Mouse (Mus musculus): ENCODE measurements around the gene Dock1.

The Dock1 gene

GRCm38 (mm10) chr7:134823891-134824290 is 153.4 kb downstream of the Dock1 start:
- CTCF ChIA-PET, result no interaction called here

DNA sequence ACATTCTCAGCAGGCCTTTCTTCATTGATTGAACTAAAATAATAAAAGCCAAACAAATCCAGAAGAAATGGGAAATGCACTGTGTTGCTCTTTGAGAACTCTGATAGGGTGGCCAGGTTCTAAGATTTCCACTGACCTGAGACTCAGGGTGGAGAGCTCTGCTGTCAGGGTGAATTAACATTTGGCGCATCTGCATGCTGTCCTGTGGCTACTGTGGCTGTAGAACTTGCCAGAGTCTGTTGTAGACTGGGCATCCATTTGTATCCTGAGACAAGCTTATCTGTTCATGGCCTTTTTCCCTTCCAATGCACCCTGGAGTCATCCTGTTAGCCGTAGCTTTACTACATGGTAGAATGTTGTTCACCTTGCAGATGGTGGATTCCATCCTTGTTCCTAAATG is 169.6 kb downstream of the Dock1 start:
- CTCF ChIA-PET, result no interaction called here

GRCm38 (mm10) chr7:134842751-134843150 is 172.3 kb downstream of the Dock1 start:
- CTCF ChIA-PET, result no interaction called here

DNA sequence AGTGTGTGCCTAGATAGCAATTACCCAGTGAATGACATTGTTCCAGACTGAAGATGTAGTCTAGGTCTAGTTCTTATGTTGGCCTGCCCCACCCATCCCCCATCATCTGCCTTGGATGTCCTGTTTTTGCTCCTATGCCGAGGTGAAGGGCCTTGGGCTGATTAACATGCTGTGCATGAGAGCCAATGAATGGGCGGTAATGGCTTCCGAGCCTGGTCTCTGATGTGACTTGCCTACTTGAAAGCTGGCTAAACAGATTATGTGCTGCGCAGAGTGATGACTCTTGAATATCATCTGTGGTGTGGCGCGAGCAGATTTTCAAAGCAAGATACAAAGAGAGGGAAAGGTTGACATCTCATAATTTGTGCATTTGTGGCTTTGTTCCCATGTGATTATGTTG is 191.5 kb downstream of the Dock1 start:
- CTCF ChIA-PET, result no interaction called here

GRCm38 (mm10) chr7:134864175-134864574 is 193.7 kb downstream of the Dock1 start:
- CTCF ChIA-PET, result no interaction called here

DNA sequence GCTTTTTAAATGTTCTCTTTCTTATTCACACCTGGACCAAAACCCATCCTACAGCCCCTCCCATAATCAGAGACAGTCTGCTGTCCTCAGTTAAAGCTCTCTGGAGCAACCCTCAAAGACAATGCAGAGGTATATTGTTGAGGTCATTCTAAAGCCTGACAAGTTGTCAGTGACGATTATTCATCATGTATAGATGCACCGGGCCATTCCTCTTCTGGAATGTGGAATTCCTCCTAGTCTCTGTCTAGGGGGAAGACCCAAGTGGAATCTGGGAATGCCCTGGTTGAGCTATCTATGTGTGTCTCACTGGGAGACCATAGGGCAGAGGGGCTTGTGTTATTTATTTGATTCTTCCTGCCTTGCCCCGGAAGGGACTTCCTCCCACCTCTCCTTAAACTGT is 202.1 kb downstream of the Dock1 start:
- CTCF ChIA-PET, result no interaction called here

GRCm38 (mm10) chr7:134872981-134873380 is 202.5 kb downstream of the Dock1 start:
- CTCF ChIA-PET, result no interaction called here

GRCm38 (mm10) chr7:134878985-134879384 is 208.5 kb downstream of the Dock1 start:
- CTCF ChIA-PET, result no interaction called here

- CTCF ChIA-PET, result no interaction called here
Observed at GRCm38 (mm10) chr7:134880431-134880830, 210.0 kb downstream of the Dock1 start.

DNA sequence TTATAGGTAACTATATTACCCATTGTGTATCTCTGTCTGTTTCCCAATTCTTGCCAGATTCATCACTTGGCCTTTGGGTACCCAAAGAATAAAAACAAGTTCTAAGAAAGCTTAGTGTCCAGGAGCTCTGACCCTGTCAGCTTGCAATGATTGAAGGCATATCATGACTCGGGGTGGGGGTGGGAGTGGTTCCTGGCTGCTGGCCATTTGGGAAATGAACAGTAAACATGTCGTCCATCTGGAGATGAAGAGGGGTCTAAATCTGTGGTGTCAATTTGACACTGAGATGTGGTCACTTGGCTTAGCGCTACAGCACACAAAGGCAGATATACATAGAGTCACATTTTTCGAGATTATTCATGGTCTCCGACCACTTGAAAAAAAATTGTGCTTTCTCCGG is 213.1 kb downstream of the Dock1 start:
- CTCF ChIA-PET, result no interaction called here

DNA sequence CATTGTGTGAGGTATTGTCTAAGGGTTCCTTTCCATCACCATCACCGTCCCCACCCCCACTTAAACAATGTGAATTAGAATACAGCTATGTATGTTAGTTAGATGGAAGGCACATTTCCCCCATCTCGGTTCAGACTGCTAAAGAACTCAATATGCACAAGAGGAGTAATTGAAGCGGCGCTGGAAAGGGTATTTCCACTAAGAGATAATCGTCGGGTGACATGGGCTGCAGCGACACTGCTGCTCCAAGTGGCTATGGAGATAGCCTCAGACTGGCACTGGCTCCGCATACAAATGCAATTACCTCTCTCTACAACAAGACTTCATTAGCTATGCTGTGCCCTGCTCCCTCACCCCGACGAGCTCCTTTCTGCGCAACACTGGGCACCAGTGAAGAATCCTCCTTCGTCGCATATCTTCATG is 222.0 kb downstream of the Dock1 start:
- CTCF ChIA-PET, result no interaction called here

GRCm38 (mm10) chr7:134892972-134893371 is 222.5 kb downstream of the Dock1 start:
- CTCF ChIA-PET, result no interaction called here

DNA sequence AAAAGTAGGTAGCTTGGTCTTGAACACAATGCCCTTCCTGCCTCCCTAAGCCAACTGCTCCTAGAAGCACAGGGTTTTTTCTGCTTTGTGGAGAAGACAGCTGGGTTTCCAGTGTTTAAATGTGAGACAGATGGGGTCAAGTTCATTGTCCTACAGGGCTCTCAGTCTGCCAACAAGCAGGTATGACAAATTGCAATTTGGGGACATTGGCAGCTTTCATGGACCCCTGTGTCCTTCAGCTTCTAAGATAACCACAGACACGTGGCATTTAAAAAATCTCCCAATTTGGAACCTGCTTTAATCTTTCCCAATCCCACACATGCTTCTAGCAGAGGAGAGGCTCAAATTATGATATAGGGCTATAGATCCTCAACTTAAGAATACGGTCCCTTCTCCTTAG is 224.2 kb downstream of the Dock1 start:
- CTCF ChIA-PET, result no interaction called here

- CTCF ChIA-PET, result no interaction called here
Observed at GRCm38 (mm10) chr7:134899462-134899861, 229.0 kb downstream of the Dock1 start.

GRCm38 (mm10) chr7:134901992-134902391 is 231.5 kb downstream of the Dock1 start:
- CTCF ChIA-PET, result no interaction called here

- CTCF ChIA-PET, result no interaction called here
Observed at GRCm38 (mm10) chr7:134931886-134932285, 261.4 kb downstream of the Dock1 start.

DNA sequence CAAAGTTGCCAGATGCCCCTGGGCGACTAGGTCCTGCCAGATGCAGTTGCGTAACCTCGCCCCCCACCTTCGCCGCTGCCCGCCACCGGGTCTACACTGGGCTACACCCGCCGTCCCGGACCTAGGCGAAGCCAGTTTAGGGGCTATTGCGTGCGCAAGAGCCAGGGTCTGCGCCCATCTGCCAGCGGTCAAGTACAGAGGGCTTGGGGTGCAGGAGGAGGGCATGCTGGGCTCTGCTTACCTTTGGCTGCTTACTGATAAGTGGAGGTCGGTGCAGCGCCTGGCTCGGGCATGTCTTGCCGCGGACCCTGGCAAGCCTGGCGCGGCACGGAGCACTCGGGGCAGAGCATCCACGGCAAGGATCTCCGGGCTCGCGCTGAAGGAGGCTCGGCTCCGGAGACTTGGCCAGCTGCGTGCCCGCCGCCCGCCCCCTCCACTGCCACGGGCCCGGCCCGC is 267.0 kb downstream of the Dock1 start:
- CTCF ChIA-PET, result no interaction called here

DNA sequence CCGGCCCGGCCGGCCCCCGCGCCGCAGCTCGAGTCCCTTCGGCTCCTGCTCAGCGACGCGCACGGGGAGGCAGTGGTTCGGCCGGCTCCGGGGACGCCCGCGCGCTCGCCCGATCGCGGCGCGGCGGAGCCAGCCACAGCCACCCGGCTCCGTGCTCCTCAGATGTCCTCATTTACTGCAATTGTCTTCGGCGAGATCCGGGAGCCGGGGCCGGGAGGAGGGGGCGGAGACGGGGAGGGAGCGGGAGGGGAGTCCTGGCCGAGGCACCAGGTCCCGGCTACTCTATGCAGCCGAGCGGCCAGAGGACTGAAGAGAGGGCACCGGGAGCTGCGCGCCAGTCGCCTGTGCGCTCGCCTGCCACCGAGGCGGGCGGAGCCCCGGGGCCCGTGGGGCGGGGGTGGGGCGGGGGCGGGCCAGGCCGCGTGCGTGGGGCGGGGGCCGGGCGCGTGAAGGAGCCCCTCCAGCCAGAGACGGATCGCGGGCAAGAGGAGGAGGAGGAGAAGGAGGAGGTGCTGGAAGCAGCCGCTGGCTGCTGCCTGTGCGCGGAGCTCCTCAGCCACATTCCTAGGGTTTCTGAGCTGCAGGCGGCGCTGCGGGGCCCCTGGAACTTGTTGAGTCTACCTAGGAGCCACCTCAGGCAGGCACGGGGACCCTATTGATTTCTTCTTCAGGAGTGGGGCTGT is 267.6 kb downstream of the Dock1 start, which contains the start of gene Fam196a:
Fam196a (minus strand) TSS at position 504 of the 683 bp plus-strand sequence.
- CTCF ChIA-PET, result no interaction called here

DNA sequence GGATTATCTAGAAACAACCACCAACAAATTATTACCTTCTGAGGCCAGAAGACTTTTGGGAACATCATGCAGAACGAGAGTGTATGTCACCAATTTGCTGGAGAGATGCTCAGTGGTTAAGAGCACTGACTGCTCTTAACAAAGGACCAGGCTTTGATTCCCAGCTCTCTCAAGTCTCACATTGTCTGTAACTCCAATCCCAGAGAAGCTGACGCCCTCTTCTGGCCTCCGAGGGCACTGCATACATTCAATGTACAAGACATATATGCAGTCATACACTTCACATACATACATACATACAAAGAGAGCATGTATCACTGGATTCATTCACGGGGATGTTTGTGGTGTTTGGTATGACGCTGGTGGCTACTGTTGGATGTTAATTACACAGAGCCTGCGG is 271.4 kb downstream of the Dock1 start:
- CTCF ChIA-PET, result no interaction called here

GRCm38 (mm10) chr7:134943063-134943462 is 272.6 kb downstream of the Dock1 start:
- CTCF ChIA-PET, result interaction anchor here (0.5 kb wide), 1 partner anchor 1295 kb away, joined by 4 read pairs; no protein-coding TSS in a partner anchor

GRCm38 (mm10) chr7:134943701-134944100 is 273.2 kb downstream of the Dock1 start:
- CTCF ChIA-PET, result no interaction called here

DNA sequence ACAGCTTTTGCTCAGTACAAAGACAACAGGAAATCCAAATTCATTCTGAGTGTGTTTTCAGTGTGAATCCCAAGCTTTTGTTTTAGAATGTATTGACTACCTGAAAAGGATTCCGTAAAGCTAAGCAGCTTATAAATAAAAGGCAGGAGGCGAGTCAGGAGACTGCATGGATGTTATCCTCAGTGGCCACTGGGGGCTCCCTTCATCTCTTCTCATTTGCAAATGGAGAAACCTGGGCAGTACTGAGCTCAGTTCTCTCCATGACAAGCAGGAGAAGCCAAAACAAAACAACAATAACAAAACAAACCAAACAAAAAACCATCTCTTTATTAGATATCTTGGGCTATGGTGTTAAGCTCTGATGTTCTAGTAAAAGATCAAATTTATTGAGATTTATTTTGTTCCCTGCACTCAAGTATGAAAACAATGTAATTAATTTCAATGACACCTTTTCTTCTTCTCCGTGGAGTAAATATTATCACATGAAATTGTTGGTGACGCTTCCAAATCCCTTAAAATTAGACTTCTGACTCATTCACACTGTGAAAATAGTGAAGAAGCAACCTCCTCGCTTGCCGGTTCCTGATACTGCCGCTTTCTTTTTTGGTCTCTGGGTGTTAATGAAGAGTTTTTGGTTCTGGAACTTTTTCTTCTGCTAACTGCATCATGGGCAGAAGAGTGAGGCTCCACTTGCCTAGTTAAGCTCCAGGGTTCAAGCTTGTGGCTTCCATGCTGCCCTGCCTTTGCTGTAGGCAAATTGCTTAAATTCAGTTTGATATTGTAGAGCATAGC is 275.7 kb downstream of the Dock1 start:
- CTCF ChIA-PET, result no interaction called here

DNA sequence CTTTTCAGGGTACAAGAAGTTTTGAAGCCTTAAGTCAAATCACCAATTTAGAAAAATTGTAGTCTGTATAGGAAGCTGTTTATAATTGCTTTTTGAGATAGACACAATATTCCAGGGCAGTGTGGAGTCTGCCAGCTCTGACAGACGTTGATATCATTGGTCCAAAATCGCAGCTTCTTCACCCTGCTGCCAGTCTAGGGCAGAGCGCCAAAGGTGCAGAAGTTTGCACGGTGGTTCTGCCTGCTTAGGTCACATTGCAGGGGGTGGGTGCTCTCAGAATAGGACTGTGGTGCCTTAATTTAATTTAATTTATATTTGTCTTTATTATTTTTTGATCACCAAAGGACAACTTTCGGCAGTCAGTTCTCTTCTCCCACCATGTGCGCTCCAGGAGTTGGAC is 288.6 kb downstream of the Dock1 start:
- CTCF ChIA-PET, result no interaction called here

Measured in spleen, embryonic (tissue).